Mouse (Mus musculus): ENCODE results near the gene Tmem114.

- no peak for TF ChIP-seq CTCF (IDR thresholded peaks at IDR 0.05; ENCODE audit: low read depth, low read length)
- TF ChIP-seq TAL1 (conservative IDR thresholded peaks at IDR 0.05; ENCODE audit: low read depth, low read length): no peak
- no peak for TF ChIP-seq POLR2AphosphoS5 (IDR thresholded peaks at IDR 0.05; ENCODE audit: insufficient replicate concordance, low read depth, low read length)
These were observed 7.7 kb upstream of the Tmem114 start for GRCm38 (mm10) chr16:8432616-8433015.

Measured in G1E (cell line).